Mouse (Mus musculus) brain, embryonic 18.5 days (tissue): ENCODE measurements at regions not wholly inside any gene's neighbourhood (a gene's known extent, or its start where the extent isn't known, plus 50 kb on each side); places are given as distances from the start of the nearest gene placed in this dataset.
"Not testable (repeated sequence)": the region's sequence is repeated elsewhere in the genome, so short reads cannot be mapped to it uniquely, and the experiment has no call there.

Experiments used
- DNase-seq: peaks from one replicate; pipeline ENCODE4 v3.0.0-alpha.2; 2012; ENCODE audit warnings: low read depth, low spot score

GRCm38 (mm10) chr19:27128501-27128900 lies 87.8 kb upstream of the Vldlr start:
- not testable (repeated sequence) for DNase-seq

- no peak for DNase-seq
These were observed 81.9 kb upstream of the Vldlr start for GRCm38 (mm10) chr19:27134360-27134759.

- DNase-seq = no peak
These were observed 75.4 kb upstream of the Vldlr start for GRCm38 (mm10) chr19:27140892-27141291.

GRCm38 (mm10) chr19:27142181-27142580 lies 74.1 kb upstream of the Vldlr start:
- no peak for DNase-seq

GRCm38 (mm10) chr19:27147404-27147803 lies 68.9 kb upstream of the Vldlr start:
- no peak for DNase-seq

- DNase-seq = no peak
These were observed 68.0 kb upstream of the Vldlr start for GRCm38 (mm10) chr19:27148330-27148729.

- no peak for DNase-seq
These were observed 66.7 kb upstream of the Vldlr start for GRCm38 (mm10) chr19:27149567-27149966.

GRCm38 (mm10) chr19:27161933-27162332 lies 54.4 kb upstream of the Vldlr start:
- no peak for DNase-seq
